Mouse (Mus musculus) lung, embryonic 14.5 days (tissue): ENCODE data around the gene Erlin1. TPM values are rescaled to one million over a fixed set of nuclear protein-coding genes. Genes with fewer than 3 reads are reported as not detected.
A peak's percentile ranks its signal among the peaks of the same experiment; 100 is the strongest.

Experiments used
- ATAC-seq: fragments of 200-750 bp; cut with Nextera tagmentation; 2 replicates; pipeline ENCODE4 v1.8.0; 2017; ENCODE audit warnings: mild to moderate bottlenecking, moderate TSS enrichment, moderate library complexity; ENCODE audit not compliant: insufficient read depth
- DNase-seq: peaks from one replicate; pipeline ENCODE4 v3.0.0-alpha.2; 2015
- H3K27ac ChIP-seq: fragments of 300-500 bp; sonication (generic); 2 replicates; pipeline ENCODE4 v1.5.1; 2014; ENCODE audit warnings: low read depth, mild to moderate bottlenecking, moderate library complexity
- H3K27me3 ChIP-seq: fragments of 300-500 bp; sonication (generic); 2 replicates; pipeline ENCODE4 v1.6.1; 2014; ENCODE audit warnings: low read length, control low read depth; ENCODE audit not compliant: insufficient read depth
- H3K36me3 ChIP-seq: fragments of 300-500 bp; sonication (generic); 2 replicates; pipeline ENCODE4 v1.6.1; 2014; ENCODE audit warnings: control low read depth; ENCODE audit not compliant: insufficient read depth
- H3K4me1 ChIP-seq: fragments of 300-500 bp; sonication (generic); 2 replicates; pipeline ENCODE4 v1.6.1; 2014; ENCODE audit warnings: antibody characterized with exemption, control low read depth; ENCODE audit not compliant: insufficient read depth
- H3K4me2 ChIP-seq: fragments of 300-500 bp; sonication (generic); 2 replicates; pipeline ENCODE4 v1.6.1; 2014; ENCODE audit warnings: mild to moderate bottlenecking
- H3K4me3 ChIP-seq: fragments of 300-500 bp; sonication (generic); 2 replicates; pipeline ENCODE4 v1.5.1; 2014; ENCODE audit warnings: low read depth, low read length
- H3K9ac ChIP-seq: fragments of 300-500 bp; sonication (generic); 2 replicates; pipeline ENCODE4 v1.6.1; 2014
- H3K9me3 ChIP-seq: fragments of 300-500 bp; sonication (generic); 2 replicates; pipeline ENCODE4 v1.6.1; 2016; ENCODE audit warnings: low read depth, low read length, control low read depth
- CTCF ChIP-seq: IDR thresholded peaks from 2 replicates; pipeline ENCODE4 v1.5.1; 2016; ENCODE audit warnings: antibody characterized with exemption, low read depth
- WGBS: fragments of 180-500 bp; shearing (Covaris S2); extraction: QIAGEN DNeasy Blood & Tissue Kit; methylation state at CpG from one replicate; pipeline ENCODE4 v1.1.7; 2014; 5-methylcytosine and 5-hydroxymethylcytosine counted together
- polyA plus RNA-seq: library from polyadenylated mRNA; unstranded; fragments of >200 nt; fragmentation: Nextera tagmentation; extraction: Ambion mirVana; gene quantifications from 2 replicates; pipeline ENCODE4 v1.2.1, GENCODE M21; 2014

Erlin1 gene
- 30.8 and 34.8 TPM in 2 replicates for polyA plus RNA-seq

DNA sequence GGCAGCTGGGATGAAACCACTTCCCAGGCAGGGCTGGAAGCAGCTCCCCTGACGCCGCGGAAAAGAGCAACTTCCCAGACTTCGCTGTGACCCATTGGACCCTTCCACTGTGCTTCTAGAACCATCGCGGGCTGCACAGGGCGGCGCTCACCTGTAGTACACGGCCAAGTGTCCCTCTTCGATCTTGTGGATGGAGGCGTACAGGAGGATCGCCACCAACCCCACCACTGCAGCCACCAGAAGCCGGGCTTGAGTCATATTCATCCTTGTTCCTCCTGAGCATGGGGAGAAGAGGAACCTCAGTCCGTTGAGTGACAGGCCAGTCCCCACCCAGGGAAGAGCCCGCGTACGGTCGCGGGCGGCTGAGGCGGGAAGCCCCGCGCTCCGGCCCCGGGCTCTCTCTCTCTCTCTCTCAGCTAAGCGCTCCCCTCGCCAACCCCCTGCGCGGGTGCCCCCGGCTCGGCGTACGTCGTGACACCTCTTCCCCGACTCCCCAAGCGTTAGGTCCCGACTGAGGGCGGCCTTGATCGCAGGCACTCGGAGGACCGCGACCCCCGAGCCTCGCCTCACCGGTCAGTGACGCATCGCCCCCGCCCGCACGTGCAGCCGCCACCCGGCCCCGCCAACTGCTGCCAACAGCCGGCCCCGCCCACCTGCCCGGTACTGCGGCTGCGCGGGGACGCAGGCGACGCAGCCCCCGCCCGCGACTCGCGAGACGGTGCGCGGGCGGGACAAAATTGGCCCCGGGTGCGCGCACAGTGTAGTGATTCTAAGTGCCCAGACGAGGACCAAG lies at the start of gene Erlin1:
Gene Erlin1, minus strand, starts transcription at position 665 of the 793 bp plus-strand sequence.
- Histone ChIP-seq H3K4me2 (peak within 1 kb of the TSS; percentile 90), H3K36me3 (peaks cover 24% of the 10 kb centered on the region; the same call in 1 of the 2 replicates), H3K9me3 (no peaks in the 10 kb centered on the region), H3K4me3 (peak within 1 kb of the TSS; percentile 75), H3K4me1 (no peaks in the 10 kb centered on the region; the same call in 1 of the 2 replicates), H3K9ac (peak within 1 kb of the TSS; percentile 74), H3K27me3 (no peaks in the 10 kb centered on the region), H3K27ac (peak within 1 kb of the TSS; percentile 69)
- ATAC-seq (peak; percentile 93), DNase-seq (peak; percentile 95)
- TF ChIP-seq CTCF, result no peak
- WGBS, result under 1% methylated on average over 75 of the region's 75 CpGs

DNA sequence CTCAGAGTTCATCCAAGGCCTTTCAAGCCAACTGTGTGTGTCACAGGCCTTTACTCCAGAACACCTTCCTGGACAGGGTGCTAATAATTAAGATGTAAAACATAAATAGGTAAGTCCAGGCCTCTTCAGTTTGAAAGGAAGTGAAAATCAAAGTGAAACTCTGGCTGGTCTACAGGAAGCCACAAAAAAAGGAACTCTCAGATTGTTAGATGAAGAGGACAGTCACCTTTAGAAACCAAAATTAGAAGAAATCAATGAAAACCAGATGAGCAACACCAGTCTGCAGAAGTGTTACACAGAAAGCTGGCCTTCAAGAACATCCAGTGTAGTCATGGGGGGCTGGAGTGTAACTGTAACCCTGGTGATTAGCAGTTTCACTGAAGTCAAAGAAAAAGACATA lies 48.2 kb upstream of the Erlin1 start:
- Histone ChIP-seq H3K4me1 (no peaks in the 10 kb centered on the region), H3K4me3 (no peak overlapping the region), H3K9me3 (no peaks in the 10 kb centered on the region), H3K27ac (no peak overlapping the region), H3K27me3 (no peaks in the 10 kb centered on the region), H3K4me2 (no peak overlapping the region), H3K9ac (no peak overlapping the region), H3K36me3 (peaks cover 90% of the 10 kb centered on the region)
- no peak for DNase-seq
- no peak for ATAC-seq
- no peak for TF ChIP-seq CTCF

DNA sequence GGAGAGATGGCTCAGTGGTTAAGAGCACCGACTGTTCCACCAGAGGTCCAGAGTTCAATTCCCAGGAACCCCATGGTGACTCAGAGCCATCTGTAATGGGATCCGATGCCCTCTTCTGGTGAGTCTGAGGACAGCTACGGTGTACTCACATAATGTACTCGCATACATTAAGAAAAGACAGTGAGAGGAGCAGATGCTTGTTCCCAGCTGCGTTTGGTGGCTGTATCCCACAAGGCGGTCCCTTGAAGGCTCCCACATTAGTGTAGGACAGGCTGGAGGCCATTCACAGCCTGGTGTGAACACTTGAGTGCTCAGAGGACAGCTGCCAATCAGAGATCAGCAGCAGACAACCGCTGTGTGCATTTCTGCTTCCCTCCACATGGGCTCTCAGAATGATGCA lies 42.1 kb upstream of the Erlin1 start:
- TF ChIP-seq CTCF, result peak; percentile 48
- no peaks in the 10 kb centered on the region for H3K4me1 ChIP-seq
- no peaks in the 10 kb centered on the region for H3K27me3 ChIP-seq
- 59% methylated on average over 7 of the region's 7 CpGs for WGBS
- no peaks in the 10 kb centered on the region for H3K9me3 ChIP-seq
- ATAC-seq, result no peak
- peaks cover 67% of the 10 kb centered on the region for H3K36me3 ChIP-seq
- no peak overlapping the region for H3K27ac ChIP-seq
- H3K4me3 ChIP-seq, result no peak overlapping the region
- DNase-seq, result peak; percentile 57
- H3K4me2 ChIP-seq, result no peak overlapping the region
- no peak overlapping the region for H3K9ac ChIP-seq

DNA sequence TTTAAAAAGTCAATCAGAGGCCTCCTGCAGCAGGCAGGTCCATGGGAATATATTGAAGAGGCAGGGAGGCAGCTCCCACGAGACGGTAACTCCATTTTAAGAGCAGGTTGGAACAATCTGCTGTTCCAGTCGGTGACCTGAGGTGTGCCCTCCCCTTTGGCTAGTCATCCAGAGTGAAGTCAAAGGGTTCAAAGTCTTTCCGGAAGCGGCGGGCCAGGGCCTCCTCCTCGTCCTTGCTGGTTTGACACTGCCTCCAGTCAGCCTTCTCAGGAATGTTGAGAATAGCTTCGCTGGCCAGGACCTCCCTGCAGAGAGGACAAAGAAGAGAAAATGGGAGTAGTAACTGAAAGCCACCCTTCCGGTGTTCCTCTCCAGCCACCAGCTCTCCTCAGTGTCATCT lies 40.8 kb upstream of the Erlin1 start:
- WGBS, result 87% methylated on average over 9 of the region's 9 CpGs
- H3K27ac ChIP-seq, result no peak overlapping the region
- TF ChIP-seq CTCF, result no peak
- H3K4me1 ChIP-seq, result peaks cover 3% of the 10 kb centered on the region
- no peaks in the 10 kb centered on the region for H3K27me3 ChIP-seq
- H3K4me3 ChIP-seq, result no peak overlapping the region
- ATAC-seq (no peak), DNase-seq (no peak)
- no peak overlapping the region for H3K9ac ChIP-seq
- H3K36me3 ChIP-seq, result peaks cover 58% of the 10 kb centered on the region
- no peaks in the 10 kb centered on the region for H3K9me3 ChIP-seq
- no peak overlapping the region for H3K4me2 ChIP-seq

DNA sequence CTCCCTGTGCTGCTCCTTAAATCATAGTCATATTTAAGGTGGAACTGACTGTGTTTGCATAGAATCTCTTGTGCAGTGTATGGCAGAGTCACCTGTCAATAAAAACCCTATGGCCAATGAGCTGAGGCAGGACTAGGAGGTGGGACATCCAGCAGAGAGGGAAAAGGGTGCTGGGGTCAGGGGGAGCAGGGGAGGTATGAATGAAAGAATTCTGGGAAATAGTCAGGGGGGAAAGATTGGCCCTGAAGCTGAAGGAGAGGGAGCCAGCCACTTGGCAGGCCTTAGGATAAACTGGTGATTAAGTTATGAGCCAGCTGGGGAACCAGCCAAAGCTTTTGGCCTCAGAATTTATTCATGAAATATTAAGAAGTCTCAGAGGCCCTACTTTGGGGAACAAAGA lies 39.4 kb upstream of the Erlin1 start:
- no peaks in the 10 kb centered on the region for H3K9me3 ChIP-seq
- H3K27me3 ChIP-seq, result no peaks in the 10 kb centered on the region
- DNase-seq (peak; percentile 7), ATAC-seq (no peak)
- H3K4me1 ChIP-seq, result peaks cover 3% of the 10 kb centered on the region
- no peak for TF ChIP-seq CTCF
- no peak overlapping the region for H3K27ac ChIP-seq
- H3K9ac ChIP-seq, result no peak overlapping the region
- no peak overlapping the region for H3K4me3 ChIP-seq
- peaks cover 45% of the 10 kb centered on the region for H3K36me3 ChIP-seq
- no peak overlapping the region for H3K4me2 ChIP-seq

DNA sequence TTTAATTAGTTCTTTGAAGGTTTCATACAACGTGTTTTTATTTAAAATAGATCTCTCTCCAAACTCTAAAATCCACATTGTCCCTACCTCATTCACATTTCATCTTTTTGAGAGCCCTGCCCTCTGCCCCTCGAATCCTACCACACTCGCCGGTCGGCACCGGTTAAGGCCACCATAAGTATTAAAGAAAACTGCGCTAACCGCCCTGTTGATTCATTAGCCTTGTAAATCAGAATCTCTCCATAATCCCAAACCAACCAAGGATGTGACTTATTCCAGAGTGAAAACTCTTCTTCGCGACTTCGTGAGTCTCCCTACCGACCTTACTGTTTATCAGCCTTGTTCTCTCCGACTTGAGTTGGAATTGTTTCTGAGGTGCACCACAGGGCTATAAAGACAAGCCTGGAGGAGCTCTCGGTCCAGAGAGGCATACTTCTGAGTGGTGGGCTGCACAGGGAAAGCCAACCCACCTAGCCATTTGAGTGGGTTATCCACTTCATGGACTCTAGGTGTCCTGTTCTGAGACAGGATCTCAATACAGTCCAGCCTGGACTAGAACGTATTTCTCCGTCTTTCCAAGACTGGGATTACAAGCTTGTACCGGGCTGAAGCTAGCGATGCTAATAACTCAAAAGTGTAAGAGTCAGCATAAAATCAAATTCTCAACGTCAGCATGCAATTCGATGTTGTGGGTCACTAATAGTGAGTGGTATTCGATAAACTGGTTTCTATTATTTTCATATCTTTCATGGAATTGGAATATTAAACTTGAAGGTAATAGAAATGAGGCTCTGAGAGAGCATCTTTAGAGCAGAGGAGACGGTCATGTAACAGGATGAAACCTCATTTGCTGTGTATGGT lies 38.3 kb upstream of the Erlin1 start:
- H3K4me3 ChIP-seq, result peak overlapping the region; percentile 92
- peaks cover 36% of the 10 kb centered on the region for H3K36me3 ChIP-seq
- peak; percentile 18; the same call in 1 of the 2 replicates for ATAC-seq
- peaks cover 3% of the 10 kb centered on the region for H3K4me1 ChIP-seq
- H3K27me3 ChIP-seq, result no peaks in the 10 kb centered on the region
- no peak for TF ChIP-seq CTCF
- H3K9me3 ChIP-seq, result no peaks in the 10 kb centered on the region
- H3K27ac ChIP-seq, result peak overlapping the region; percentile 50
- peak overlapping the region; percentile 61 for H3K9ac ChIP-seq
- 29% methylated on average over 22 of the region's 22 CpGs for WGBS
- H3K4me2 ChIP-seq, result peak overlapping the region; percentile 97
- peak; percentile 9 for DNase-seq
